Mouse (Mus musculus) kidney, postnatal 4 days (tissue): Measurements from ENCODE around the gene Mmel1.
A peak's percentile ranks its signal among the peaks of the same experiment; 100 is the strongest.

Experiments used
- DNase-seq, 2 experiments: peaks; one replicate each; pipeline ENCODE4 v3.0.0; 2021; ENCODE audit warnings: mixed read lengths in 2 of 2

The Mmel1 gene

DNA sequence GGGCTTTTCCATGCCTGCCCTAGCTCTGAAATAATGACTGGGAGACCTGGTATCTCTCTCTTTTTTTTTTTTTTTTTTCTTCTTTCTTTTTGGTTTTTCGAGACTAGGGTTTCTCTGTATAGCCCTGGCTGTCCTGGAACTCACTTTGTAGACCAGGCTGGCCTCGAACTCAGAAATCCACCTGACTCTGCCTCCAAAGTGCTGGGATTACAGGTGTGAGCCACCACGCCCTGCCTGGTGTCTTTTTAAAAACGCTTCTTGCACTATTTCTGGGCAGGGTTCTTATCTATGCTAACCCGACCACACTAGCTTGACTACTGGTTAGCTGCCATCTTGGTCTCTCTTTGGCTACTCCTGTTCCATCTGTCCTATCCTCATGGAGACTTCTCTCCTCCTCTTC is 39.1 kb downstream of the Mmel1 start:
- DNase-seq = no peak

DNA sequence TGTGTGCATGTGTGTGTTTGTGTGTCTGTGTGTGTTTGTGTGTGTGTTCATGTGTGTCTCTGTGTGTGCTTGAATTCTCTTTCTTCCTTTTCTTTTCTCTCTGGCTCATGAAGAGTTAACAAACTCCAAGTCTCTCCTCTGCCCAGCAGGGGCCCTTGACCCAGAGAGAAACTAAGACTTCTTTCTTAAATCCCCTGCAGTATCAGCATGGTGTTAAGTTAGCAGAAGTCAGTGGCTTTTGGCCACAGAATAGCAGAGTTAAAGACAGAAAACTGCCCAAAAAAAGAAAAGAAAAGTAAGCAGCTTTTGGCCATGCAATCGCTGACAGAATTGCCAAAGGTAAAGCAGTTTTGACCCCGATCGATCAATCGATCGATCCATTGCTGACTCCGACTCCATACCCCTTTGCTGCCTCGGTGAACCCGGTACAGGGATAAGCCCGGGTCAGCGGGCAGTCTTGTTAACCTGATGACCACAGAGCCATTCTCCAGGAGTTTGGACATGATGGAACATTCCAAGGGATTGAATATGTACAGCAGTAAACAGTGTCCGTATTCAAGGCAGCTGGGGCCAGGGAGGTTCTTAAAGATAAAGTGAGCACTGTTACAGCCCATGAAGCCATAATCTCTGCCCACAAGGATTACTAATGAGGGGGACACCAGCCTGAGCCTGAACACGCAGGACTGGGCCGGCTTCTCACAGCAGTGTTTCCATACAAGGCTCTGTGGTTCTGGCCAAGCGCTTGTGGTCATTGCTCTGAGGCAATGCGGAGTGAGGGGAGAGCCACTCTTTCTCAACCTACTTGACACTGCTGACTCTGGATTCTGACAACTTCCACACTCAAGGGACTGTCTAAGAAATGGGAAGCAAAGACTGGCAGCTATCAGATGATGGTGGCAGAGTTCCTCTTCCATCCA is 41.5 kb downstream of the Mmel1 start:
- no peak for DNase-seq

DNA sequence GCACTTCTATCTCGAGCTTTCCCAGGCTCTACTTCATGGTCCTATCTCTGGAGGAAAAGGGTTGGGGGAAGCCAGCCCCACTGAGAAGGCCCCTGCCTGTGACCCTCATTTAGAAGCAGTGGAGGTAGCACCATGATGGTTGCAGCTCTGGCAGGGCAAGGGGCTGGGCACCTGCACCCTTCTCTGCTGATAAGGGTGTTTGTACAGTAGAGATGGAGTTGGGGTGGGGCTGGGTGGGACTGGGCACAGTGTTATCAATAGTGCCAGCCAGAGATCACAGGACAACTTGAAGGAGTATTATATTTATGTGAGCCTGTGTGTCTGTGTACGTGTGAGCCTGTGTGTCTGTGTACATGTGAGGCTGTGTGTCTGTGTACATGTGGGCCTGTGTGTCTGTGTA is 42.3 kb downstream of the Mmel1 start:
- no peak for DNase-seq

DNA sequence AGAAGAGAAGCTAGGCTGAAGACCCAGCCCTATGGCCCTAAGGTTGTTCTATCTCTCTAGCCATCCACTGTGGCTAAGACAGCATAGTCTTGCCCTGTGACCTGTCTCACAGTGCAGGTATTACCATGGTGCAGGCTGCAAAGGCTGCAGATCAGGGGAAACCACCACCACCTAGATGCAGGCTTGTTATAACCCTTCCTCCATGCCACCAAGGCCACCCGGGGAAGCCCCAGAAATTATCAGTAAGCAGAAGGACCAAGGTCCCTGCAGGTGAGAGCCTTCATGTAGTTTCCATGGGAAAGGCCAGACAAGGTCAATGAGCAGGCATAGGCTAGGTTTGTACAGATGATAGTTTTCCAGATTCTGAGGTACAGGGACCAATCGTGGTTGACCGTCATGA is 44.5 kb downstream of the Mmel1 start:
- no peak for DNase-seq

DNA sequence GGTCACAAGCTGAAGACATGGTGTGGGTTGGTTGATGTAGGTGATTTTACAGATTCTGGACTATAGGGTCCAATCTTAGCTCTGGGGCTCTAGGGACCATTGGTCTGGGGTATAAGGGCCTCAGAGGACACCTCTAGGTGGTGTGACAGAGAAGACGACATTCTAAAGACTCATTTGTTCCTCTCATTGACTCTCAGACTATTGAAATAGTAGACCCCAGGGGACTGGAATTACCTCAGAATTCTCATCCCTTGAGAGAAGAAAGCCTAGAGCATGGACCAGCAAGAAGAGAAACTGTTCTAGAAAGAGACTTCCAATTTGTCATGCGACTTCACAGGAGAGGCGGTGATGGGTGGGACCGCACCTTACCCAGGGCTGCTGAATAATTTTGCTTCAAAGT is 44.9 kb downstream of the Mmel1 start:
- DNase-seq = no peak

DNA sequence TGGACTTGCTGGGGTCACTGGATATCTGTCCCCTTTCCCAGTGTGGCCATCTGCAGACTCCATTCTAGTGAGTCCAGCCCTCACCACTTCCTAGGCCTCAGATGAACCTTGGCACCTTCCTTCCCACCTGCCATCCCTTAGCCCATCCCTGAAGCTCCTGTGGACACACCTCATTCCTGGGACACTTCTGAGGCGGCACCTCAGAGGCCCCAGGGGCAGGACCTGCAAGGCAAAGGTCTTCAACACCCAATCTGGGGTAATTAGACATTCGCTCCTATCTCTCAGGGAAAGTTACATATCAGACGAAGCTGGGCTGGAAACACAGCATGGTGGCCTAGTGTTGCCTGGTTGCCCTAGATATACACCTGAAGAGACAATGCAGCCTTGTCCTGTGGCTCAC is 45.3 kb downstream of the Mmel1 start:
- no peak for DNase-seq

DNA sequence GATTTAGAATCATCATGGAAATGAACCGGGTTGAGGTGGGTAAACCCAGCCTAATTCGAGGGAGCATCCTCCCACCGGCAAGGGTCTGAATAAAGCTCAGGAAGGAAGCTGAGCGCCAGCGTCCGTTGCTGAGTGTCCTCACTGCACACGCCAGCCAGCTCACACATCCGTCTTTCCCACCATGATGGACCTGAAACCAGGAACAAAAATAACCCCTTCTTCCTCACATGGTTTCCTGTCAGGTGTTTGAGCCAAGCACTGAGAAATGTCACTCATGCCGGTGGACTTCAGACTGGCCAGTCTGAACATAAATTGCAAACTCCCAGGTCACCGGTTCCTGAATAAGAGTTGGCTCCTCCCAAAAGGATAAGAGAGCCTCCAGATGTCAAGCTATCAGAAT is 45.9 kb downstream of the Mmel1 start:
- DNase-seq = no peak

DNA sequence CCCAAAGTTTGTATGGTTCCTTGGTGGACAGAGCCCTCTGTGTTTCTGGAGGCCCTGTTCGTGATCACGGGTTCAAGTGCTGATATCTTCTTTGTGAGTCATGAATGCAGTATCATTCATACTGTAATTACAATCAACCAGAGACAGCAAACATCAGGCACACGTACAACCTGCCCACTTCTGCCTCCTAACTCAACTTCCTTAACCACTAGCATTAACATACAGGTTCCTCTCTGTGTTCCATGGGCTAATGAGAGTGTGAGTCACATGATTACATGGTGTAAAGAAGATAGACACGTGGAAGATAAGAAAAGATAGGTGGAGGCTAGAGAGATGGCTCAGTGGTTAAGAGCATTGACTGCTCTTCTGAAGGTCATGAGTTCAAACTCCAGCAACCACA is 47.3 kb downstream of the Mmel1 start:
- no peak for DNase-seq

DNA sequence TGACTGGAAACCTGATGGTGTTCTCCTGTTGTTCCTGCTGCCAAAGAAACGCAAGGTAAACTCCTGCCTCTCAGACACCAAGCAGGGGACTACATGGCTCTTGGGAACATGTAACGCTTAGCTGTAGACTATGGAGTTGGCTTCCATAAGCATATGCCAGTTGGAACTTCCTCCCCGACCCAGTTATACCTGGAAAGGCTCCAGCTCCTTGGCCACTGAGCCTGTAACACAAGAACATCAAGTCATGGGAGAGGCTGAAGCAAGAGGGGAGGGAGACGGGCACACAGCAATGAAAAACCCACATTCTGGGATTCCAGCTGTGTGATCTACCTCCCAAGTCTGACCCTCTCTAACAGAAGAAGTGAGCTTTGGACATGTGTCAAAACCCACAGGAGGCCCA is 52.9 kb downstream of the Mmel1 start:
- no peak for DNase-seq

DNA sequence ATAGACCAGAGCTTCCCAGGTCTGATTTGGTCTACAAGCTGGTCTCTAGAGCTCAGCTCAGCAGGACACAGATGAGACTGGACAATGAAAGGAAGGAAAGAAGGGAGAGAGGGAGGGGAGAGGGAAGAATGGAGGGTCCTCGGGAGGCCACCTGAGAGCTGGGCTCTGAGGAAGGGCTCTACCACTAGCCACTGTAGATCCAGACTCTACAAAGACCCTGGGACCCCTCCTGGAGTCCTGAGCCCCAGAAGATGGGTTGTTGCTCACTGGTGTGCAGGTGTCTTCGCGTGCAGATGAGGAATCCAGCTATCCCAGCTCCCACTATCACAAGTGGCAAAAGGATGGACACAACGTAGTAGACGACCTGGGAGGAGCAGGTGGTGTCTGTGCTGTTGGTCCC is 53.5 kb downstream of the Mmel1 start:
- DNase-seq = no peak

DNA sequence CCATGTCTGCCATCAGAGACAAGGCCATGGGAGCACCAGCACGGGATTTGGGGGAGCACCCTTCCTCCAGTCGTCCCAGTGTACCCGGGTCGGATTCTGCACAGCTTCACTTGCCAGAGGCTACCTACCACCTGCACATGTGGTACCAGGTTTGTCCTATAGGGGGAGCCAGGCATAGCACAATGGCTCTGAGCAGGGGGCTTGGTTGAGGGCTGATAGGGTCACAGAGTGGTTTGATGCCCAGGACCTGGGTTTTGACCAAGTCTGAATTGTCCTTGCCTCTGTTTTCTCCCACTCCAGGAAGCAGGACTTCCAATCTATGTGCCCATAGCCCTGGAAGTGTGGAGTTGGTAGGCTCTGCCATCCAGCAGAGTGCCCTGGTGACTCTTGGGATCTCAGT is 56.0 kb downstream of the Mmel1 start:
- no peak for DNase-seq

DNA sequence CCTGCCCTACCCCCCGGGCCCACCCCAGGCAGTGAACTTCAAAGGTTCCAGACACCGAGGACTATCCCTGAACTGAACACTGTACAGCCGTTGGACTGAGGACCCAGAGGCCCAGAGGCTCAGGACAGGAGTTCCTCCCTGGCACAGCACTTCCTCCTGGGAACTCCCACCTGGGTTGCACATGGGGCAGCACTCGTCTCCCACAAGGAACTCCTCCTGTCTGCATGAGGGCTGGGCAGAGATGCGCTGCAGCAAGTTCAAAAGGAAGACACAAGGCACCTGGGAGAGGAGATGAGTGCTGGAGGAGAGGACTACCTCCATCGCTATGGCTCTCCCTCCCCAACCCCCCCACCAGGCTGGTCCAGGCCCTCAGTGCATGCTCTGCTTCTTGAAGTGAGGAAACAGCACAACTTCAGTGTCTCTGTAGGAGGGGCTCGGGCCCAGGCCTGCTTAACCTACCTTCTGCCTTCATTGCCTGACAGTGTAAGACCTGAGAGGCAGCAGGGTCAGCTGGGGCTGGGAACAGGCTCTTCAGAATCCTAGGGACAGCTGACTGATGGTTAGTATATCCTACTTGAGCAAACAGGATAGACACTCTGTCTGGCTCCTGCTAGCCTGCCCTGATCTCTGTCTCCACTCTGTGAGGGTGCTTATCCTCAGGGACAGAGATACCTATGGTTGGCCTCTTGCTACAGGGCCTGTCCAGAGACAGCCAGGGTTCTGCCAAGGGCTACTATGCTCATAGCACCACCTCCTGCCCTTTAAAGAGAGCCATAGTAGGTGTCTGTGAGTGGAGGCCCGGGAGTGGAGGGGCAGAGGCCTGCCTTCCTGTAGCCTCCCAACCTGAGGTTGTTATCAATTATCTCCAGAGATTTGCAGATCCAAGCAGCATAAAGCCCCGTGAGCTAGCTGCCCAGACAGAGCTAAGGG is 57.8 kb downstream of the Mmel1 start:
- DNase-seq = no peak

DNA sequence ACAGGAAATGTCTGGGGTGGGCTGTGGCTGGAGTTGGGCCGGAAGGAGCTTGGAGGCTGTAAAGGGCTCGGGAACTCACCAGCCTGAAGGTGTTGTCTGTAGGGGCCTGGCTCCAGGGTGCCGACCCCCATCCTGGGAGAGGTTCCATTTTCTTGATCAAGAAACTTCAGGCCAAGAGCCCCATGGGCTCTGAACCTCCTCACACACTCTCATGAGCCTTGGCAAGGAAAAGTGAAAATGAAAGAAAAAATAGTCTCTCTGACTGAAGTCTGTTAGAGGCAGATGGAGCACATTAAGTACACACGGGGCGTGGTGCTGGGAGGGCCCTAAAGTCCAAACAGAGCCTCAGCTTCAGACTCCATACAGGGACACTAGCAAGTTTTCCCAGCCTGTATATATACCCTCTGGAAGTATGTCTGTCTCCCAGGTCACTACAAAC is 58.5 kb downstream of the Mmel1 start:
- peak; percentile 44 to 61 for DNase-seq

DNA sequence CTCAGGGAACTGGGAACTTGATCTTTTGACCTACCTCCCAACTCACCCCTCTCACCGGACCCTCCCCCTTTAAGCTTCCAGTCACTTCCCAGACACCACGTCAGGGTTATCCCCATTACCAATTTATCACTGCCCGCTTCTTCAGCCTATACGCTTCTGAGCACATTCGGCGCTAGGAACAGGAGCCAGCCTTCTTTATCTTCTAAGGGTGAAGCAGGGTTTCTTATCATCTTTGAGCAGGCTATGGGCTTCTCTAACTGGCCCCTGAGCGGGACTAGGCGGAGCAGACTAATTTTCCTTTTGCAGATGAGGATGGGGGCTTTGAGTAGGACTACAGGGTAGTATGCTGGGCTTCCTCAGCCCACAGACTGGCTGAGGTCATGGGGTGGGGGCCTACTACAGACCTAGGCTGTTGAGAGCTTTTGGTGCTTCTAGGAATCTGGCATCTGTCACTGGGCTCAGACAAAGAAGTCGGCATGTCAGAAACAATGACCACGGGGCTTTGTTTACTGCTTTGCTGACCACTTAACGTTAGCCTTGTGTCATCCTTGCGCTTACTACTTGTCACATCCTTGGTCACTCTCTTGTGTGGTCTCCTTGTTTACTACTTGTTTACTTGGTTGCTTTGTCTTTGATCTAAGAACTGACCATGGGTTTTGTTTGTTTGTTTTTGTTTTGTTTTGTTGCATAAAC is 59.2 kb downstream of the Mmel1 start, which contains the start of gene Tnfrsf14:
Gene Tnfrsf14 (minus strand): TSS at position 169 of the 693 bp plus-strand sequence.
- DNase-seq = no peak

DNA sequence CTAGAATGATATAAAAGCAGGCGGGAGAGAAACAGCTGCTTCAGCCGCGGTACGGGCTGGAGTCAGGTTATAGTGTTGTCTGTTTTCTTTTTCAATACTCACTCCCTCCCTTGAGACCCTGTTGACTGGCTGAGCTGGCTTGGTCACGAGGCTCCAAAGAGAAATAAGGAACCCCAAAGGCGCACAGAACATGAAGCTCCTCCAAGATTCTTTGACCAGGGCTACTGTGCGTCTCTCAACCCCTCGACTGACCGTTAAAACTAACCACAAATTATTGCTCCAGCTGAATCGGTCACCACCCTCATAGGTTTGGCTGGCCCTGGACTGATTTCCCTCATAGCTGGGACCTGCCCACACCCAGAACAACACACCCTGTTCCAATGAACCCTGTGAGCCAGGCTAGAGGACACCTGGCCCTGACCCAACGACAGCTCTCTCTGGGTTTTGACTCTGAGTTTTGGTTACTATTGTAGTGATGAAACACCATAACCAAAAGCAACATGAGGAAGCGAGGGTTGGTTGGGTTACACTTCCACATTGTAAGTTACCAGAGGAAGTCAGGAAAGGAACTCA is 59.8 kb downstream of the Mmel1 start:
- no peak for DNase-seq

DNA sequence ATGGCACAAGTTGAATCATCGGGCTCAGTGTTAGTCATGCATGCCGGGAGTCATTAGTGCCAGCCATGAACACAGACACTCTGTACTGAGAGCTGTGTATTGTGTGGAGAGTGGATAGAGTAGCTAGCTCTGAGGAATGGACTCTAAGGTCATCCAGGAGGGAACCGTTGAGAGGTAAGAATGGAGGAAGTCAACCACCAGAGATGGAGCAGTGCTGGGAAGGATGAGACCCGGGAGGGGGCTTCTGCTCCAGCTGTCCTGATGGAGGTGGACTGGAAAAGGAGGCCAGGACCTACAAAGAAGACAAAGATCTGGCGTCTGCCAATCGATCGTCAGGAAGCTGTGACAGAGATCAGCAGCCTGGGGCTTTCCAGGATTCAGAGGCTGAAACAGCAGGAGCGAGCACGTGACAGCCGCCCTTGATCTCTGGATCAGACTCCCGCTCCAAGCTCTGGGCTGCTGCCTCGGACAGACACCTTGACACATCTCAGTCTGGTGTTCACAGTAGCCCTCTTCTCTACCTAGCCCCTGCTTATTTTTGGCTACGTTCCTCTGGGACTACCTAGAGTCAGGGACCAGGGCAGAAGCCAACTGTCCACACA is 64.0 kb downstream of the Mmel1 start:
- DNase-seq = no peak

DNA sequence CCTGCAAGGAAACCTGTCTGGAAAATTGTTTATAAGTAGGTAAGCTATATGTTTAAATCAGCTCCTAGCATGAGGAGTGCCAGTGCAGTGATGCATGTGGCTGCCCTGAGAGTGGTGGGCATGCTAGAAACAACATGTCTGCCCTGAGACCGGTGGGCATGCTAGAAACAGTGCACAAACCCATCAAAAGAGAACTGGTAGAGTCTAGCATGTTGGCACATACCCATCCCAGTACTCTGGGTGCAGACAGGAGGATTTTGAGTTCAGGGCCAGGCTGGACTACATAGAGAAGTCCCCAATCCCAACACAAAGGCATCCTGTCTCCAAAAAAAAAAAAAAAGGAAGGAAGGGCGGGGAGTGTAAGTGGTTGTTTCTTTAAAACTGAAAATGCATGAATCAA is 65.4 kb downstream of the Mmel1 start:
- DNase-seq = no peak

DNA sequence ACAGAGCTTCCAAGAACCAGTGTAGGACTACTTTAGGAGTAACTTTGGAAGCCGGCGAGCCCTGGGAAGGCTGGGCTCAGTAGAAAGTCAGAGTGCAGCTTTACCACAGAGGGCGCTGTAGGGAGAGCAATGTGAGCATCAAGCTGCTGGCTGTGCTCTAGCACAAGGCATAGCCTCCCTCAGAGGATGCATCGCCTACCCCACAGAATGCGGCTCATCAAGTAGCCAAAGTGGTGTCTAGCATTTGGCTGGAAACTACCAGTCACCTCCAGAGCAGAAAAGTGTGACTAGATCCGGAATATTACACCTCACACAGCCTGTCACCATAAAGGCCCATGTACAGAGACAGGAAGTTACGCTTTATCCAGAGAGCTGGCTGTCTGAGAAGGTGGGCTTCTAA is 66.4 kb downstream of the Mmel1 start:
- no peak for DNase-seq

DNA sequence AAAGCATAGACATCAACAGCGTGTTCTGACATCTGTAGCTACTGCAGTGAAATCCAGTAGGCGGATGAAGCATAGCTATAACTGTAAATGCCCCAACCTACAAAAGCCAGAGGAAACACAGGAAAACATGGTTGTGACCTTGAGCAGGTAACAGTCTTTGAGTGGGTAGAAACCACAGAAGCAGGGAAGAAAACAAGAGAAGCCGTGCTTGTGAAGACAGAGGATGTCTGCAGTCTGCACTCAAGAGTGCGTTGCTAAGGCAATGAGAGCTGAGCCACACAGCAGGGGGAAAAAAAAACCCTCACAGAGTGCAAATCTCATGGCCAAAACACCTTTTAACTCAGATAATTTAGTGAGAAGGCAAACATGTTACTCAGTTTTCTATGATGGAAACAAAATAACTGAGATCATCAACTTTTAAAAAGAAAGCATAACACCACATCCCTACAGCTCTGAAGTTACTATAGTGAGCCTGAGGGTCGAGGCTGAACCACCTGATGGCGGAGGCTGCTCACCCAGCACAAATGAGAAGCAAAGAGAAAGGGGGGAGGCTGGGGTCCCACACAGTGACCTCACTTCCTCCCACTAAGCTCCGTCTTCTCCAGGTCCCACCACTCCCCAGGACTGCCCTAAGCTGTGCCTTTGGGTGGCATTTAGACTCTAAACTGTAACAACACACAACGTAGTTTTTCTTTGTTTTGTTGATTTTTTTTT is 67.3 kb downstream of the Mmel1 start:
- DNase-seq = no peak

DNA sequence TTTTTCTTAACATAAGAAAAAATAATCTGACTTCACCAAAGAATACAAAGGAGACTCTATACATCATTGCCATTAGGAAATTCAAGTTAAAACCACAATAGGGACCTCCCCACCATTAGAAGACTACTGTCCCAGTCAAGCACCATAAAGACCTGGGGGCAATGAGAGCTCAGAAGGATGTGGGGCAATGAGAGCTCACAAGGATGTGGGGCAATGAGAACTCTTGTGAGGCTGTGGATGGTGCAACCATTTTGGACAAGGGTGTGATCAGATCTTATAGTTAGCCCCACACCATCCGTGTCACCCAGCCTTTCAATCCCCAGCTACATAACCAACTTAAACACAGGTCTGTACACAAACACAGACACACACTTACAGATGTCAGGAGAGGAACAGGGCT is 68.4 kb downstream of the Mmel1 start:
- DNase-seq = no peak

DNA sequence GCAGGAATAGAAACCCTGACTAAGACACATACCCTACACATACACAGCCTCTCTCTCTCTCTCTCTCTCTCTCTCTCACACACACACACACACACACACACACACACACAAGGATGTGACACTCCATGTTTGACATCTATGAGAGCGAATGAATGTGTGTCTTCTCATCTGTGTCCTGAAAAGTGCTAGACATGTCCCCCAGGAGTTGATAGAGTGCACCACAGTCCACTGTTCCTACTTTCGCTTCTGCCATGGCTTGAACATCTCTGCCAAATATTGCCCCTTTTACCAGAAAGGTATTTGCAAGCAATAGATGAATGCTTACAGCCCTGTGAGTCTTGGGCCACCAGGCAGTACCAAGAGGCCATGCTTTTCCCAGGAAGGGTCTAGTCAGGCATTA is 70.8 kb downstream of the Mmel1 start:
- DNase-seq = no peak

DNA sequence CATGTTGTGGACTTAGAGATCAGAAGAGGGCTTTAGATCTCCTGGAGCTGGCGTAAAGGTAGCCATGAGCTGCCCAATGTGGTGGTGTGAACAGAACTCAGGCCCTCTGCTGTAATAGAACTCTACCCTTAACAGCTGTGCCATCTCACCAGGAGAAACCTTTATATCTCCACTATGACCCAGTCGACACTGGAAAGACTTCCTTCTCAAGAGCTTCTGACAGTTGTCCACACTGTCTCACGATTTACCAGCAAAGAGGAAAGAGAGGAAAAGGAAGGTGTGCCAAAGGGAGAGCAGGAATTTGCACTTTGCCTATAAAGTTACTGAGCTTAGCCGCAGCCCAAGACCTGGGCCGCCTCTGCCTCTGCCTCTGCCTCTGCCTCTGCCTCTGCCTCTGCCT is 72.4 kb downstream of the Mmel1 start:
- no peak for DNase-seq
